Mouse (Mus musculus) spleen, adult 2 months (tissue): ENCODE results near the gene Cemip2. TPM values are rescaled to one million over a fixed set of nuclear protein-coding genes. Genes with fewer than 3 reads are reported as not detected.
A peak's percentile ranks its signal among the peaks of the same experiment; 100 is the strongest.

Source experiments
- DNase-seq, 2 experiments: peaks; one replicate each; pipeline versions ENCODE4 v3.0.0 to v3.0.0-alpha.2; 2012 to 2021; ENCODE audit warnings: low spot score in 2 of 2, low read depth in 1 of 2
- H3K27ac ChIP-seq: fragments of 200-500 bp; 2 replicates; pipeline ENCODE4 v1.5.1; 2012; ENCODE audit warnings: low read length, inconsistent platforms; ENCODE audit not compliant: insufficient read depth
- H3K27me3 ChIP-seq: fragments of 200-500 bp; 2 replicates; pipeline ENCODE4 v1.6.1; 2012; ENCODE audit warnings: mild to moderate bottlenecking, moderate library complexity, low read length, inconsistent platforms; ENCODE audit not compliant: control insufficient read depth, insufficient read depth
- H3K36me3 ChIP-seq: fragments of 200-500 bp; 2 replicates; pipeline ENCODE4 v1.6.1; 2012; ENCODE audit warnings: mild to moderate bottlenecking, low read length, inconsistent platforms; ENCODE audit not compliant: control insufficient read depth, insufficient read depth
- H3K4me1 ChIP-seq: fragments of 200-500 bp; 2 replicates; pipeline ENCODE4 v1.6.1; 2011; ENCODE audit warnings: inconsistent platforms; ENCODE audit not compliant: control insufficient read depth, insufficient read depth, insufficient read length
- H3K4me3 ChIP-seq: fragments of 200-500 bp; 2 replicates; pipeline ENCODE4 v1.5.1; 2011; ENCODE audit warnings: mild to moderate bottlenecking, inconsistent platforms; ENCODE audit not compliant: insufficient read depth, insufficient read length; ENCODE audit errors: extremely low read depth
- CTCF ChIP-seq: fragments of 200-500 bp; IDR thresholded peaks from 2 replicates; pipeline ENCODE4 v1.5.1; 2011; ENCODE audit warnings: mild to moderate bottlenecking, inconsistent platforms; ENCODE audit not compliant: insufficient read depth, insufficient read length, insufficient replicate concordance; ENCODE audit errors: extremely low read depth
- POLR2A ChIP-seq: fragments of 200-500 bp; IDR thresholded peaks from 2 replicates; pipeline ENCODE4 v1.6.1; 2011; ENCODE audit warnings: low read depth, low read length, inconsistent platforms
- WGBS: fragments of 180-500 bp; shearing (Covaris S2); methylation state at CpG from one replicate; pipeline ENCODE4 v1.1.7; 2018; 5-methylcytosine and 5-hydroxymethylcytosine counted together
- polyA plus RNA-seq: library from polyadenylated mRNA; depleted of rRNA; stranded (reverse); fragments of >200 nt; gene quantifications from 2 replicates; pipeline ENCODE4 v1.2.3, GENCODE M21; 2012

The Cemip2 gene
- polyA plus RNA-seq, 1 experiment, result 2.5 TPM

DNA sequence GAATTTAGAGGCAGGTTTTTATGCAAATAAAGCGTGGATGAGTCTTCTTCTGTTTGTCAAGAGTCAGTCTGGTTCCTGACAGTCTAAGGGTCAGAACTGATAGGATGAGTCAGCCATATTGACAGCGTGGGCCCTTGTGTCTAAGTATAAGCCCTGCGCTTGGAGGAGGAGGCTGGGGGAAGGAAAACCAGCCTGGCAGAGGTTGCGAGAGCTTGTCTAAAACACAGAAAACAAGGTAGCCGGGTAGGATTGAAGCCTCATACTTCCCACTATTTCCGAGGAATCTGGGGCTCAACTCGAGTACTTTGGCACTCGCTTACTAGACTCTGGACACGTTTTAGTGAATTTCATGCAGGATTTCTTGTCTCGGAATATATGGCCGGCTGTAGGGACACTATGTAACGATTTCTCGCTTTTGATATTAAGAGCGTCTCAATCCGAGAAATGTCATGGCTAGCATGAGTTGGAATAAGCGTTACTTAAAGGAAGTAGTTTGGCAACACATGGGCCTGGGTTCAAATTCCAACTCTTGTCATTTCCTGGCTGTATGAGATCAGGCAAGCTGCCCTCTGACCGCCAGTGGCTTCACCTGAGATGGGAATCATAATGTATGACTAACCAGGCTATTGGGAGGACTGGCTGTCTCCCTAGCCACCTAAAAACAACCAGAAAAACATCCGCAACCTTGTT lies 39.4 kb upstream of the Cemip2 start:
- TF ChIP-seq CTCF, result no peak
- TF ChIP-seq POLR2A, result no peak
- H3K27ac ChIP-seq, result 0 out of 2 replicates have a peak overlapping the region, but pooled peaks have one; percentile 12
- no peaks in the 10 kb centered on the region for H3K36me3 ChIP-seq
- WGBS, result 90% methylated on average over 18 of the region's 18 CpGs
- DNase-seq, result no peak
- no peak overlapping the region for H3K4me3 ChIP-seq
- peaks cover 3% of the 10 kb centered on the region; the same call in 1 of the 2 replicates for H3K4me1 ChIP-seq
- no peaks in the 10 kb centered on the region for H3K27me3 ChIP-seq

DNA sequence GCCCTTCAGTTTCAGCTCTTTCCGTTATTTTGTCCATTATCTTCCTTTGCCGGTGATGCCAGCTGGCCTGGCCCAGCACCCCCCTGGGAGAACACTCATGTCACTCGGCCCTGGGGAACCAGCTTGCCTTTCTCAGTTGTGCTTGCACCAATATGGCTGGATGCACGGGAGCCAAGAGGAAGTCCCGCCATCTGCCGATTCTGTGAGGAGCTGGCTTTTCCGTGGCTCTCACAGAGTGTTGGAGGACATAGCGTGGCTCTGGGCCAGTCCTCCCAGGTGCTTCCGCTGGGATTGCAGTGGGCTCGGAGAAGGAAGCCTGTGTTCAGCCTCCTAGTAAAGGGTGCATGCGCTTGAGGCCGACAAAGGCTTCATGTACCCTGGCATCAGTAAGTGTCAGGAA lies 36.0 kb upstream of the Cemip2 start:
- H3K4me1 ChIP-seq, result peaks cover 3% of the 10 kb centered on the region; the same call in 1 of the 2 replicates
- H3K27ac ChIP-seq, result no peak overlapping the region
- no peaks in the 10 kb centered on the region for H3K36me3 ChIP-seq
- no peak for TF ChIP-seq CTCF
- TF ChIP-seq POLR2A, result no peak
- H3K27me3 ChIP-seq, result no peaks in the 10 kb centered on the region
- 89% methylated on average over 12 of the region's 12 CpGs for WGBS
- H3K4me3 ChIP-seq, result no peak overlapping the region
- DNase-seq, result no peak

DNA sequence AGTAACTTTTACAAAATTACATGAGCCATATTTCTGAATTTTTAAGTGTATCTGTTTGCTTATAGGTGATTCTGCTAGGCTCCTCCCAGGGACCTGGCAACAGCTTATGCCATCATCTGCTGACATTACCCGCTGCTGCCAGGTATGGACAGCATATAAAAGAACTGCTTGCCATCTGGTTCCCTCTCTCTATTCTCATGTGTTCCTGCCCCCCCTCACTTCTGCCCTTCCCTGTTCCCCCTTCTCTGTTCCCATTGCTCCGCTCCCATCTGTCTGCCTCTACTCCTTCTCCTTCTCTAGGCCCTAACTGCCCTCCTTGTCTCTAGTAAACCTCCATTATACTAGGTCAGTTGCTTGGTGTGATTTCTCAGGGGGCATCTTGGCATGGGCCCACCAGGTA lies 32.6 kb upstream of the Cemip2 start:
- no peaks in the 10 kb centered on the region for H3K4me1 ChIP-seq
- DNase-seq, result no peak
- no peaks in the 10 kb centered on the region for H3K36me3 ChIP-seq
- no peak overlapping the region for H3K4me3 ChIP-seq
- no peak for TF ChIP-seq POLR2A
- no peak for TF ChIP-seq CTCF
- H3K27me3 ChIP-seq, result no peaks in the 10 kb centered on the region
- no peak overlapping the region for H3K27ac ChIP-seq
- WGBS, result 96% methylated on average over 2 of the region's 2 CpGs

DNA sequence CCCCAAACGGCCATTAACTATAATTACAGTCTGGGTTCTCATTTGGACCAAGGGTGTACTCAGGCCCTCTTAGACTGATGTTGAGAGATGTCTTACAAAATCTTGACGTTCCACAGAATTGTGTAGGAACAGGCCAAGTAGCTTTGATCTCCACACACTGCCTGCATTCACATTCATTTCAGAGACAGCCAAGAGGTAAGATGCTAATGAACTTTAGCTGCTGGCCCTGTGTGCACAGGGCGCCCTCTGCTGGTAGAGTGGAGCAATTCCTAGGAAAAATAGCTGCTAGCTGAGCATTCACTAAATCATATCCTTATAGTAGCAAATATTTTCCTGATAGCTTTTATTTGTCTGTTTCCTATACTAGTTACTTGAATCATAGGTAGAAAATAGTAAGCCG lies 30.8 kb upstream of the Cemip2 start:
- H3K4me3 ChIP-seq, result no peak overlapping the region
- H3K36me3 ChIP-seq, result no peaks in the 10 kb centered on the region
- peak; percentile 56 to 69 for DNase-seq
- no peaks in the 10 kb centered on the region for H3K4me1 ChIP-seq
- no peak for TF ChIP-seq POLR2A
- peak; percentile 94; the same call in 1 of the 2 replicates for TF ChIP-seq CTCF
- H3K27me3 ChIP-seq, result no peaks in the 10 kb centered on the region
- H3K27ac ChIP-seq, result no peak overlapping the region
- WGBS, result 23% methylated on average over 4 of the region's 4 CpGs

DNA sequence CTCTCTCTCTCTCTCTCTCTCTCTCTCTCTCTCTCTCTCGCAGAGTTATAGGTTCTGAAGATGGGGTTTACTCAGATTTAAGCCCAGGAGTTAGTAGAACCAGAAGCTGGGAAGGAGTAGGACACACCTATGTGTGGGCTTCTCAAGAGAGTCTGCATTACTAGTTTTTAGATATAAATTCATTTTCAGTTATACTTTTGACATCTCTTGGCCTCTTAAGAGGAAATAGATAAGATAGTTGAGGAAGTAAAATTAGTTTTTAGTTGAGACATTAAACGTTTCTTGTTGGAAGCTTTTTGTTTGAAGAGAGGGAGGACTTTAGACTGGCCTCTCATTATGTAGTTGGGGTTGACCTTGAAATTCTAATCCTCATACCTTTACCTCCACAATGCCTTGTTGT lies 28.0 kb upstream of the Cemip2 start:
- no peak for TF ChIP-seq POLR2A
- no peak for TF ChIP-seq CTCF
- H3K27me3 ChIP-seq, result no peaks in the 10 kb centered on the region
- no peak for DNase-seq
- H3K4me3 ChIP-seq, result no peak overlapping the region
- no peaks in the 10 kb centered on the region for H3K4me1 ChIP-seq
- WGBS, result 24% methylated on average over 2 of the region's 2 CpGs
- H3K36me3 ChIP-seq, result no peaks in the 10 kb centered on the region
- H3K27ac ChIP-seq, result no peak overlapping the region

DNA sequence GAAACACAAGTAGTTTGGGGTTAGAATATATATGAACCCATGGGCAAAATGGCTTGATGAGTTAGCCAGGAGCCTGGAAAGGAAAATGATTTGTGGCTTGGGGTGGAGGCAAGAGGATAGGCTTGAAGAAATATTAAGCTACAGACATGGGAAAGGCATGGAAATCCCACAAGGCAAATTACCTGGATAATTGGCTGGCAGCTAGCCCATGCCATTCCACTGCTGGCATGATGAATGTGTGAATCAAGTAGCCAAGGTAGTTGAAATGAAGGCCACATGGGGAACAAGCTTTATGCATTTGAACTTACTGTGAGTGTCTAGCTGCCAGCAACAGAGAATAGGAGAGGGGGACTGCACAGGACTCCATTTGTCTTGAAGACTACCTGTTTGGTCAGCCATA lies 16.5 kb upstream of the Cemip2 start:
- H3K4me3 ChIP-seq, result no peak overlapping the region
- no peak overlapping the region for H3K27ac ChIP-seq
- TF ChIP-seq POLR2A (no peak), CTCF (no peak)
- DNase-seq, result no peak
- no peaks in the 10 kb centered on the region for H3K27me3 ChIP-seq
- H3K4me1 ChIP-seq, result no peaks in the 10 kb centered on the region
- H3K36me3 ChIP-seq, result no peaks in the 10 kb centered on the region

DNA sequence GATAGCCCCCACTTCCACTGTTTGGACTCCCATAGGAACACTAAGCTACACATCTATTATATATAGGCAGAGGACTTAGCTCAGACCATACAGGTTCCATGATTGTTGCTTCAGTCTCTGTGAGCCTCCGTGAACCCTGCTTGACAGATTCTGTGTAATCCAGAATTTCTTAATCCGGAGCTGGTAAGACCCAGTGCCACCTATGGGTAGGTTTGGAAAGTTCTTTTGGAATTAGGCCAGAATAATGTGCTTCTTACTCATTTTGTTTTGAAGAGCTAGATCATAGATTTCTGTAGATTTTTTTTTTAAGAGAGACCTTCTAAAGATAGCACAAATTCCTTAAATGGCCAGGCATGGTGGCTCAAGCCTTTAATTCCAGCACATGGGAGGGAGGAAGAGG lies 14.1 kb upstream of the Cemip2 start:
- WGBS, result 83% methylated on average over 2 of the region's 2 CpGs
- Histone ChIP-seq H3K27me3 (no peaks in the 10 kb centered on the region), H3K4me3 (no peak overlapping the region), H3K27ac (no peak overlapping the region), H3K36me3 (no peaks in the 10 kb centered on the region), H3K4me1 (no peaks in the 10 kb centered on the region)
- no peak for TF ChIP-seq CTCF
- no peak for TF ChIP-seq POLR2A
- DNase-seq, result no peak
